Mouse (Mus musculus): ENCODE results near the gene Nmnat2. TPM values are rescaled to one million over a fixed set of nuclear protein-coding genes. Genes with fewer than 3 reads are reported as not detected.

Gene Nmnat2
- 1.1 and 1.2 TPM in 2 replicates for polyA plus RNA-seq (2012; rRNA removed)

DNA sequence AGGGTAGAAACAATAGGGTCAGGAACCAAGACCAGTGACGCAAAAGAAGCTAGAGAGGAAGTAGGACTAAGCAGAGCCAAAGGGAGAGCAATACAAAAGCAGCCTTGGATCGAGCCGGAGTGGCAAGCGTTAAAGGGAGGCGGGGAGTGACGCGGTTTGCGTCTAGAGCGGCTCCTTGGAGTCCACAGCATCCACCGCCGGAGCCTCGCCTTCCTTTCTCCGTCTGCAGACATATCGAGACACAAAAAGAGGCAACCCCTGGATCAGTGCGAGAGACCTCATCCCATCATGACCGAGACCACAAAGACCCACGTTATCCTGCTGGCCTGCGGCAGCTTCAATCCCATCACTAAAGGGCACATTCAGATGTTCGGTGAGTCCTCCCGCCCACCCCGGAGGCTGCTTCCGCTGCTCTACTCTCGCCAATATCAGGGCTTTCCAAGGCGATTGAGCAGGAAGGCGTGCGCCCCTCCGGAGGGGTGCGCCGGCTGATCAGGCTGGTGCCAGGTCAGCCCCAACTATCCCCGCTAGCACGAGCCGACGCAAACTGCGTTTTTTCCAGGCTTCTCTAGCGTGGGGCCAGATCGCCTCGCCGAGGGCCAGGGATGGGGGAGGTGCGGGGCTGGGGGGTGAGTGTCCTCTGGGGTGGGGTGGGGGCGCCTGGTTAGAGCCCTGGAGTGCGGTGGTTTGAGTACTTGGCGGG, at the start of gene Nmnat2:
Nmnat2 (plus strand) TSS at position 173 of the 703 bp plus-strand sequence.
- no peak for DNase-seq (ENCODE audit: low read depth)

DNA sequence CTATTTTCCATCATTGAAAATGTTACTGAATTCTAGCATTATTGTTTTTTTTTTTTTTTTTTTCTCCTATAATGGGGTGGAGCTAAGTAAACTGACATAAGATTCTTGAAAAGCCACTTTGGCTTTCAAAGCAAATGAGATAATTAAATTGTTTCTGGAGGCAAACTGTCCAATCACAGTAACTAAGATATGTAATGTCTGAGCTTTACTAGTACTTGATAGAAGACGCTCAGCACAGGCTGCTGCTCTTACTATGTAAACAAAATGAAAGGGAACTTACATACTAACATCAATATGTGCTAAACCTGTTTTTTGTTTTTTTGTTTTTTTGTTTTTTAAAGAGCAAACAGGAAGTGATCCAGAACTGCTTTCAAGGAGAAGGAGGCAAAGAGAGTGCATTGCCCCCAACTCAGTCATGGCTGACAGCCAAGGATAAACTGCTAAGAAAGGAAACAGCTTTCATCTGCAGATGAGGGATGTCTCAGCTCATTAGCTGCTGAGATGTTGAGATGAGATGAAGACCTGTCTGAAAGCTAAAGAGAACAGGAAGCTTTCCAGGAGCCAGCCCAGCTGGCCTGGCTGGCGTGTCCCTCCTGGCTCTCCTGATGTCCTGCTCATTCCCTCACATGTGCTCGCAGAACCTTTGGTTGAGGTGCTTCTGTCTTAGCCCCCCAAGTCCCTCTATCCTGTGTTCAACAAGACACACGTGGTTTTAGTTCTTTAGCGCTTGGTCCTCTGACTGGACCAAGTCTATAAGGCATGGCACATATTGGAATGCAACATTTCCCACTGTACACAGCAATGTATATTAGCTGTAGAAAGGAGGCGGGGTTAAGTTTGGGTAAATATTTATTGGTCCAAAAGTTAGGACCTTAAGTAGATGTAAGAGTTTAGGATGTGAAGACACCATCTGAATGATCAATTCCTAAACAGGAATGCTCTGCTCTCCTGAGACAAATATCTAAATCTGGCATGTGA, 41.0 kb upstream of the Nmnat2 start:
- DNase-seq (ENCODE audit: low read depth), result no peak

- no peak for DNase-seq (ENCODE audit: low read depth)
Observed at GRCm38 (mm10) chr1:152915766-152916165, 39.0 kb upstream of the Nmnat2 start.

DNA sequence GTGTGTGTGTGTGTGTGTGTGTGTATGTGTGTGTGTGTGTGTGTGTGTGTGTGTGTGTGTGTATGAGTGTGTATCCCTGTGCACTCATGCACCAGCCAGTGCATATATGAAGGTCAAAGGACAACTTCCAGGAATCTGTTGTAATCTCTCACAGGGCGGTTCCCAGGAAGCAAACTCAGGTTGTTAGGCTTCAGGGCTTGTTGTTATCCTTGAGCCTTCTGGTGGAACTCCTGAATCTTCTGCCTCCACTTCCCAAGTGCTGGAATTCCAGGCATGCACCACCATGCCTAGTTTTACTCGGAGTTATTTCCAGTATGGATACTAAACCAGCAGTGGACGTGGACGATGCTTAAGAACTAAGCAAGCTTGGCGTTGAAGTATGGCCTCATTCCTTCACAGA, 37.9 kb upstream of the Nmnat2 start:
- DNase-seq (ENCODE audit: low read depth), result no peak

- no peak for DNase-seq (ENCODE audit: low read depth)
Observed at GRCm38 (mm10) chr1:152917626-152918025, 37.2 kb upstream of the Nmnat2 start.

DNA sequence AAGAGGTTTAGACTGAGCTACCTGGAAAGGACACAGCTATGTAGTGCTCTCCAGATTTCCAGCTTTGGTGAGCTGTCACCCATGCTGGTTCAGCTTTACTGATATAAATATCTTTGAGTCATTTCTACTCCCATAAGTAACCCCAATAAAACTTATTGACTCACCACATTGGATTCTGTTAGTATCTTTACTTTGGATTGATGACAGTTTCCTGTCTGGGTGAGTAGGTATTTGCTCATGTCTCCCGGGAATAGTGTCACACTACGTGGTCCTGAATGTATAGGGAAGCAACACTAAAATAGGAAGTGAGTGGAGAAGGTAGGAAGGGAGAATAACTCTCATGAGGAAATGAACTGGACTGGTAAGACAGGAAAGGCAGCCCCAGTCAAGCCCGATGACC, 33.0 kb upstream of the Nmnat2 start:
- no peak for DNase-seq (ENCODE audit: low read depth)

DNA sequence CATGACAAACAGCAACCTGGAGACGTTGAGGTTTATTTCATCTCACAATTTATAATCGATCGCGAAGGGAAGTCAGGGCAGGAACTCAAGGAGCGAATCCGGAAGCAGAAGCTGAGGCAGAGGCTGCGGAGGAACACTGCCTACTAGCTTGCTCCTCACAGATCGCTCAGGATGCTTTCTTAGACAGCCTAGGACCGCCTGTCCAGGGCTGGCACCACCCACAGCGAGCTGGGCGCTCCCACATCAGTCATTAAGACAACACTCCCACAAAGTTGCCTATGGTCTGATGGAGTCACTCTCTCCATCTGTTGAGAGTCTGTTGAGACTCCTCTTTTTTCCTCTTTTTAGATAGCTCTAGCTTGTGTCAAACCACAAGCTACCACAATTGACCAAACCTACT, 20.8 kb upstream of the Nmnat2 start:
- DNase-seq (ENCODE audit: low read depth), result no peak

- DNase-seq (ENCODE audit: low read depth), result no peak
Observed at GRCm38 (mm10) chr1:152935476-152935875, 19.3 kb upstream of the Nmnat2 start.

- no peak for DNase-seq (ENCODE audit: low read depth)
Observed at GRCm38 (mm10) chr1:152936365-152936764, 18.4 kb upstream of the Nmnat2 start.

- DNase-seq (ENCODE audit: low read depth), result no peak
Observed at GRCm38 (mm10) chr1:152942977-152943376, 11.8 kb upstream of the Nmnat2 start.

GRCm38 (mm10) chr1:152954167-152954566, 626 bp upstream of the Nmnat2 start:
- DNase-seq (ENCODE audit: low read depth), result no peak

DNA sequence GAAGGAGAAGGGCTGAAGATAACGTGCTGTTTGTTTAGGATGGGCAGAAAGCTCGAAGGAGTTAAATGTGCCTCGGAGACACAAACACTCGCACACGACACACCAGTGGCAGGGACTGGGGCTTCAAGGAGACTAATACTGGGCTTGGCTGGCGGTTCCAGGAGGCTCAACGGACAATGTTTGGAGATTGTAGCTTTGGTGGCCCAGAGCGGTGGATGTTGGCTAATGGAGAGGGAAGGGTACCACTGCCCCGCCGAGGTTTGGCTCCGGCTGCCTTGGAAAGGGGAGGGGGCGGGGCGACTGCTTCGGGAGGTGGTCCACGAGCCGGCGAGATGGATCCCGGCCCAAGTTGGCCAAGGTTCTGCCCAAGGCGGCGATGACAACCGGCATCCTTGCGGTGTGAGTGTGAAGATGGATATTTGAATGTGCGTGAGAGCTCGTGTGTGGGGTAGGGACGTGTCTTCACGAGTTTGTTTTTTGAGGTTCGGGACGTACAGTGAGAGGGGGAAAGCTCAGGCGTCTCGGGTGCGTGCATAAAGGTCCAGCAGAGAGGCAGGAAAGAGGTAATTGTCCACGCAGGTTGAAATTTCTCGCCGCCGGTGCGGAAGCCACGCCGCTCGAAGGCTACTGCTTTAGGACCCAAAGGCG, 895 bp downstream of the Nmnat2 start:
- DNase-seq (ENCODE audit: low read depth), result no peak

DNA sequence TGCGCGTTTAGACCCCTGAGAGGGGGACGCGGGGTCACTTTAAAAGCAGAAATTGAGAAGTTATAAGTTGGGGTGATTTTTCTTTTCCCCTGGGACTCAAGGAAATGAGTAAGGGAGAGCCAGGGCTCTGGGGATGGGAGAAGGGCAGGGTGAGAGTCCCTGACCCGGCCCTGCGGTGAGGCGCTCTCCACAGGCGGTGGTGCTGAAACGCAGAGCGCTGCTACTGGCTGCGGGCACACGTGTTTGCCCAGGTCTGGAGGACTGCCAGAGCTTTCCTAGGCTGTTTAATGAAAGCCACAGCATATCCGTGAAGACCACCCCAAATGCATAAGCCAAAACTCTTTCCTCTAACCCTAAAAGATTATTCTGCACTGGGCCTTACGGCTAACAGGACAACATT, 1.4 kb downstream of the Nmnat2 start:
- DNase-seq (ENCODE audit: low read depth), result no peak

- no peak for DNase-seq (ENCODE audit: low read depth)
Observed at GRCm38 (mm10) chr1:152964344-152964743, 9.6 kb downstream of the Nmnat2 start.

GRCm38 (mm10) chr1:152966222-152966621, 11.4 kb downstream of the Nmnat2 start:
- no peak for DNase-seq (ENCODE audit: low read depth)

GRCm38 (mm10) chr1:152966686-152967085, 11.9 kb downstream of the Nmnat2 start:
- DNase-seq (ENCODE audit: low read depth), result no peak

DNA sequence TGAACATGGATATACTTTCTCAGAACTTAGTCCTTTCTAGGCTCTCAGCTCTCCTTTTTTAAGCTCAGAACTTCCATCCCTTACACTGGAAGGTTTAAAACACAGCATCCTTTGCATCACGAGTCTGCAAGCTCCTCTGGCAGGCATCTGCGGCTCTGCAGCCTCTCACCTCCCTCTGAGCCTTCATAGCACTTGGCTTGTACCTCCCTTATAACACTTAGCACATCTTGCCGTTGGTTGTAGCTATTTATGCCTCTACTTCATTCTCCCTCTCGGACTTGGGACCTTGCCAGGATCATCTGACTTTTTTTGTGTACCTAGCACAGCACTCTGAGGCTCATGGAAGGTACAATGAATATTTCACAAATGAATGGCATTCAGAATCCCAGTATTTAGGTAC, 14.3 kb downstream of the Nmnat2 start:
- DNase-seq (ENCODE audit: low read depth), result no peak

DNA sequence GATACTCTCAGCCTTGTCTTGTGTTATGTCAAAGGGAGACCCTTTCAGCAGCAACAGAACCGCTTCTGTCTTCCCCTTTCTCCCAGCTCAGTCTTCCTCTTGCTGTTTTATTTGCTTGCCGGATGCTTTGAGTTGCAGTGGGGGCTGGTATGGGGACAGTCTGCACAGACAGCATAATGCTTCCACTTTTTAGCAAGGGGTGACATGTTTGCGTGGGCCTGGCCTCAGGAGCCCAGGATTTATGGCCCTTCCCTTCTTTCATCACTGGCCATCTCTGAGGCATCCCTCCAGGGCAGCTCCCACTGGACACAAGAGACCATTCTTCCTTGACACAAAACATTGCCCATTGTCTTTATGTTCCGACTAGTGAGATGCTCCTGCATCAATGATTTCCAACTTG, 18.2 kb downstream of the Nmnat2 start:
- no peak for DNase-seq (ENCODE audit: low read depth)

DNA sequence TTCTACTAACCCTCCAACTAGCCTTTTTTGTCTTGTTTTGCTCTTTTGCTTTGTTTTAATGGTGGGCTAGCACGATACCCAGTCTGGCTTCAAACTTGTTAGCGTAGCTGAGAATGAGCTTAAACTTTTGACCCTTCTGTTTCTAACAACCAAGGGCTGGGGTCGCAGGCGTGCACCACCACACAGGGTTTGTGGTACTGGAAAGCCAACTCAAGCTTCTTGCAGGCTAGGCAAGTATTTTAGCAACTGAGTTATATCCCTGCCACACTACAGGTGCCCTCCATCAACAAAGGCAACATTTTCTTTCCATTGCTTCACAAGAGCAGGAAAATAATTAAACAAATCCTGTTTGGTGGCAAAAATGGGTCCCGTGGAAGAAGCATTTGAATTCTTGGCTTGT, 18.6 kb downstream of the Nmnat2 start:
- DNase-seq (ENCODE audit: low read depth), result no peak

DNA sequence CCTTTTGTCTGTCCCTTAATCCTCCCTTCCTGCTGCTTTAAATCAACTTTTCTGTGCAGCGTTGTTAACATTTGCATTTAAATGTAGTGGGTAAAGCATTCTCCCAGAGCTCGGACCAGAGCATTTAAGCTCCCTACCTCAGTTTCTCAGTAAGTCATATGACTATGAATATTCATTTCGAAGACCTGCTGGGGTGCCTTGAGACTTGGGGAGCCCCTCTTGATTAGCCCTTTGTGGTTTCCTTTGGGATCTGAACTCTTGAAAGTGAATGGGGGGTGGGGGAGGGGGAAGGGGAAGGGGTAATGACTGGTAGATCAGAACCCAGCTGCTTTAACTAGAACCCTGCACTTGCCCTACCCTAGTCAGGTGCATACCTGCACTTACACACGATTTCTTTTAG, 19.1 kb downstream of the Nmnat2 start:
- DNase-seq (ENCODE audit: low read depth), result no peak

- DNase-seq (ENCODE audit: low read depth), result no peak
Observed at GRCm38 (mm10) chr1:152975144-152975543, 20.4 kb downstream of the Nmnat2 start.

GRCm38 (mm10) chr1:152978700-152979099, 23.9 kb downstream of the Nmnat2 start:
- DNase-seq (ENCODE audit: low read depth), result no peak
